Mouse (Mus musculus): ENCODE results near the gene Il17d.

The Il17d gene

GRCm38 (mm10) chr14:57535646-57536045 lies 11.1 kb downstream of the Il17d start:
- no peak for DNase-seq

- DNase-seq = no peak
Measured at GRCm38 (mm10) chr14:57536820-57537219, 12.2 kb downstream of the Il17d start.

- DNase-seq = peak; percentile 32
Measured at GRCm38 (mm10) chr14:57537261-57538015, 12.9 kb downstream of the Il17d start.

- DNase-seq = no peak
Measured at GRCm38 (mm10) chr14:57540683-57541082, 16.1 kb downstream of the Il17d start.

- DNase-seq = no peak
Measured at GRCm38 (mm10) chr14:57542231-57542630, 17.7 kb downstream of the Il17d start.

- no peak for DNase-seq
Measured at GRCm38 (mm10) chr14:57543420-57544039, 19.0 kb downstream of the Il17d start.

GRCm38 (mm10) chr14:57545526-57545925 lies 20.9 kb downstream of the Il17d start:
- DNase-seq = no peak

GRCm38 (mm10) chr14:57546131-57546530 lies 21.6 kb downstream of the Il17d start:
- no peak for DNase-seq

- no peak for DNase-seq
Measured at GRCm38 (mm10) chr14:57546557-57547021, 22.0 kb downstream of the Il17d start.

GRCm38 (mm10) chr14:57547062-57547461 lies 22.5 kb downstream of the Il17d start:
- no peak for DNase-seq

GRCm38 (mm10) chr14:57552945-57553344 lies 28.4 kb downstream of the Il17d start:
- DNase-seq = no peak

GRCm38 (mm10) chr14:57554434-57554833 lies 29.9 kb downstream of the Il17d start:
- DNase-seq = no peak

GRCm38 (mm10) chr14:57555471-57556070 lies 31.0 kb downstream of the Il17d start:
- no peak for DNase-seq

- no peak for DNase-seq
Measured at GRCm38 (mm10) chr14:57556922-57557321, 32.3 kb downstream of the Il17d start.

GRCm38 (mm10) chr14:57565626-57566025 lies 41.0 kb downstream of the Il17d start:
- no peak for DNase-seq

- peak; percentile 97 for DNase-seq
Measured at GRCm38 (mm10) chr14:57571155-57572133, 46.9 kb downstream of the Il17d start, which contains the start of gene Eef1akmt1. TSS of gene Eef1akmt1 (minus strand) at chr14:57571612.

GRCm38 (mm10) chr14:57574792-57575587 lies 50.4 kb downstream of the Il17d start:
- no peak for DNase-seq

- no peak for DNase-seq
Measured at GRCm38 (mm10) chr14:57576364-57577060, 51.9 kb downstream of the Il17d start.

GRCm38 (mm10) chr14:57591830-57592229 lies 67.3 kb downstream of the Il17d start:
- no peak for DNase-seq
